Mouse (Mus musculus) c-Kit-positive CD71-positive TER-119-negative erythroid progenitor cells, embryonic 14.5 days (primary cell): ENCODE measurements around the gene Klc4.

Experiments used
- DNase-seq: peaks from one replicate; pipeline ENCODE4 v3.0.0-alpha.2; 2013; ENCODE audit warnings: low read depth

Gene Klc4

GRCm38 (mm10) chr17:46645561-46646321 is at the start of gene Klc4, which contains the start of gene Mrpl2:
Gene Klc4 (minus strand): TSS chr17:46646022.
Gene Mrpl2 (plus strand): TSS chr17:46646229.
- DNase-seq = peak; percentile 98

GRCm38 (mm10) chr17:46694517-46695063 is 48.8 kb upstream of the Klc4 start:
- no peak for DNase-seq

GRCm38 (mm10) chr17:46691390-46691789 is 45.6 kb upstream of the Klc4 start:
- DNase-seq = no peak

GRCm38 (mm10) chr17:46690665-46691064 is 44.8 kb upstream of the Klc4 start:
- no peak for DNase-seq

GRCm38 (mm10) chr17:46685913-46686312 is 40.1 kb upstream of the Klc4 start:
- no peak for DNase-seq

GRCm38 (mm10) chr17:46682654-46683389 is 37.0 kb upstream of the Klc4 start:
- DNase-seq = no peak

GRCm38 (mm10) chr17:46681466-46682118 is 35.8 kb upstream of the Klc4 start:
- DNase-seq = no peak

GRCm38 (mm10) chr17:46680760-46681373 is 35.0 kb upstream of the Klc4 start, which contains the start of gene Klhdc3:
Gene Klhdc3 (minus strand): TSS chr17:46680914.
- peak; percentile 98 for DNase-seq

GRCm38 (mm10) chr17:46679843-46680759 is 34.3 kb upstream of the Klc4 start:
- DNase-seq = no peak

- no peak for DNase-seq
Measured at GRCm38 (mm10) chr17:46678911-46679310, 33.1 kb upstream of the Klc4 start.

- no peak for DNase-seq
Measured at GRCm38 (mm10) chr17:46678416-46678815, 32.6 kb upstream of the Klc4 start, which contains the start of gene Mea1. Gene Mea1 (plus strand): TSS chr17:46678793.

GRCm38 (mm10) chr17:46674530-46675283 is 28.9 kb upstream of the Klc4 start:
- no peak for DNase-seq

GRCm38 (mm10) chr17:46673850-46674529 is 28.2 kb upstream of the Klc4 start, which contains the start of gene Rrp36:
Gene Rrp36 (minus strand): TSS chr17:46674352.
- DNase-seq = peak; percentile 88

- DNase-seq = no peak
Measured at GRCm38 (mm10) chr17:46669911-46670310, 24.1 kb upstream of the Klc4 start.

- no peak for DNase-seq
Measured at GRCm38 (mm10) chr17:46667712-46668111, 21.9 kb upstream of the Klc4 start.

GRCm38 (mm10) chr17:46662730-46663129 is 16.9 kb upstream of the Klc4 start:
- no peak for DNase-seq

- no peak for DNase-seq
Measured at GRCm38 (mm10) chr17:46661981-46662380, 16.2 kb upstream of the Klc4 start.

GRCm38 (mm10) chr17:46661351-46661750 is 15.5 kb upstream of the Klc4 start:
- DNase-seq = no peak

- DNase-seq = no peak
Measured at GRCm38 (mm10) chr17:46656054-46656453, 10.2 kb upstream of the Klc4 start.
